Mouse (Mus musculus) liver, embryonic 16.5 days (tissue): ENCODE data around the gene Zfp410. TPM values are rescaled to one million over a fixed set of nuclear protein-coding genes. Genes with fewer than 3 reads are reported as not detected.

Source experiments
- ATAC-seq: fragments of 200-750 bp; cut with Nextera tagmentation; 2 replicates; pipeline ENCODE4 v1.8.0; 2017; ENCODE audit warnings: low read depth, mild to moderate bottlenecking, moderate number of reproducible peaks, moderate library complexity
- H3K27ac ChIP-seq: fragments of 300-500 bp; sonication (generic); 2 replicates; pipeline ENCODE4 v1.5.1; 2014; ENCODE audit warnings: mild to moderate bottlenecking, low read length
- H3K27me3 ChIP-seq: fragments of 300-500 bp; sonication (generic); 2 replicates; pipeline ENCODE4 v1.6.1; 2014; ENCODE audit warnings: low read depth, low read length, mixed read lengths; ENCODE audit not compliant: control insufficient read depth, insufficient read depth
- H3K36me3 ChIP-seq: fragments of 300-500 bp; sonication (generic); 2 replicates; pipeline ENCODE4 v1.6.1; 2014; ENCODE audit warnings: mild to moderate bottlenecking; ENCODE audit not compliant: control insufficient read depth, insufficient read depth
- H3K4me1 ChIP-seq: fragments of 300-500 bp; sonication (generic); 2 replicates; pipeline ENCODE4 v1.6.1; 2014; ENCODE audit warnings: low read depth, low read length, mixed read lengths; ENCODE audit not compliant: control insufficient read depth
- H3K4me2 ChIP-seq: fragments of 300-500 bp; sonication (generic); 2 replicates; pipeline ENCODE4 v1.6.1; 2014; ENCODE audit warnings: low read depth, low read length, mixed read lengths
- H3K4me3 ChIP-seq: fragments of 300-500 bp; sonication (generic); 2 replicates; pipeline ENCODE4 v1.5.1; 2014; ENCODE audit warnings: low read depth, mild to moderate bottlenecking, low read length
- H3K9ac ChIP-seq: fragments of 300-500 bp; sonication (generic); 2 replicates; pipeline ENCODE4 v1.6.1; 2014; ENCODE audit warnings: low read depth, low read length
- H3K9me3 ChIP-seq: fragments of 300-500 bp; sonication (generic); replicated peaks from 2 replicates; pipeline ENCODE4 v1.6.1; 2016; ENCODE audit warnings: low read length; ENCODE audit not compliant: control insufficient read depth
- WGBS: fragments of 180-500 bp; shearing (Covaris S2); extraction: QIAGEN DNeasy Blood & Tissue Kit; methylation state at CpG from one replicate; pipeline ENCODE4 v1.1.7; 2014; ENCODE audit not compliant: insufficient replicate concordance; 5-methylcytosine and 5-hydroxymethylcytosine counted together
- polyA plus RNA-seq: library from polyadenylated mRNA; unstranded; fragments of >200 nt; fragmentation: Nextera tagmentation; extraction: Ambion mirVana; gene quantifications from 2 replicates; pipeline ENCODE4 v1.2.1, GENCODE M21; 2015

Zfp410 gene
- 32.3 and 36.2 TPM in 2 replicates for polyA plus RNA-seq

DNA sequence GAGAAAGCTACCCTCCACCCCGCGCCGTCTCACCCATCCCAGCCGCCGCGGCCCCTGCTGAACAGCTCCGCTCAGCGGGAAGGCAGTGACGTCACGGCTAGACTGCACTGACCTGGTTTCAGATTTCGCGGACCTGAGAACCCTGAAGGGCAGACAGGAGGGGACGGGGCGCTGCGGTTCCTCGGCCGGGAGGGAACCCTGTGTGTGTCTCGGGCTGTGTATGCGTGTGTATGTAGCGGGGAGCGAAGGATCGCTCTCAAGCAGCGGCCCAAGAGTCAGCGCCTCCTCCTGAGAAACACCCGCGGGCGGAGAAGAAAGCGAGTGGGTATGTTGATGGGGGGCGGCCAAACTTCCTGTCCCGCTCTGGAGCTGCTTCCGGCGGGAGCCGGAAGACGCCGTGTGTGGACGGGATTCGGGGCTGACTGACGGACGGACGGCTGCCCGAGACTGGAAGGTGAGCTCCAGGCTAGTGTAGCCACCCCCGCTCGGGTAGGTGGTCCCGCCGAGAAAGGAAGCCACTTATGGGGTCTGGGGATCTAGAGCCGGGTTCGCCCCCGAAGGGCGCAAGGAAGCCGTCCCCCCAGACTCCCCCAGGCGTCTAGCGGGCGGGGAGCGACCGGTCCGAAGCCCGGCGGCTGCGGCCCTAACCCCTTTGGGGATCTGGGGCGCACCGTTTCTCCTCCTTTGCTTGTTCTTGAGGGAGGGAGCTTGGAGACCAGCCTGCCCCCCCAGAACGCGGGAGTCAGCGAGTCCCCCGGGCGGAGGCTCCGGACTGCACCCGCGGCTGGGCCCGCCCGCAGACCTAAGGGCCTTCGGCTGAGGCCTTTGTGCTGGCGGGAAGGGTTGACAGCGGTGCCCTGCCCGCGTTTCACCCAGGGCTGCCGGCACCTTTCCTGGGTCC lies at the start of gene Zfp410:
Zfp410 (plus strand) TSS at position 132 of the 901 bp plus-strand sequence.
- Histone ChIP-seq H3K4me2 (peak within 1 kb of the TSS; percentile 76), H3K9ac (peak within 1 kb of the TSS; percentile 99), H3K27me3 (no peaks in the 10 kb centered on the region), H3K27ac (peak within 1 kb of the TSS; percentile 92), H3K4me3 (peak within 1 kb of the TSS; percentile 99), H3K9me3 (no peaks in the 10 kb centered on the region), H3K36me3 (no peaks in the 10 kb centered on the region; the same call in 1 of the 2 replicates), H3K4me1 (peaks cover 34% of the 10 kb centered on the region)
- under 1% methylated on average over 77 of the region's 77 CpGs for WGBS
- peak; percentile 93 for ATAC-seq

DNA sequence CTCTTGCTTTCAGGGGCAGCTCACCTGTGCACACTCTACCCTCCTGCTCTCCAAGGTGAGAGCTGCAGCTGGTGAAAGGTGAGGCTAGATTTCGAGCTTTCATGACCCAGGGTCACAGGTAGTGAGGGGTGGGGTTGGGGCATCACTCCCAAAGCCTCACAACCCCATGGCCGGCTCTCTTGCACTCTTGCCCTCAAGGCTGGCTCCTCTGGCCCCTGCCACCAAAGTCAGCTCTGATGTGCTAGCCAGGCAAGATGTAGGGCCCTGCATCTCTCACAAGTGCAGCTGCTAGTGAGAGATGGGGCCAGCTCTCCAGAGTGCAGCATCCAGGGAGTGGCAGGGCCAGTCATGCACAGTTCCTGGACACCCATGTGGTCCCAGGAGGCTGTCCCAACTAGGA lies 49.4 kb upstream of the Zfp410 start:
- WGBS: 45% methylated on average over 2 of the region's 2 CpGs
- Histone ChIP-seq H3K4me3 (no peak overlapping the region), H3K4me2 (no peak overlapping the region), H3K4me1 (no peaks in the 10 kb centered on the region), H3K36me3 (no peaks in the 10 kb centered on the region), H3K9ac (no peak overlapping the region), H3K27me3 (no peaks in the 10 kb centered on the region), H3K27ac (no peak overlapping the region), H3K9me3 (no peaks in the 10 kb centered on the region)
- ATAC-seq: no peak

DNA sequence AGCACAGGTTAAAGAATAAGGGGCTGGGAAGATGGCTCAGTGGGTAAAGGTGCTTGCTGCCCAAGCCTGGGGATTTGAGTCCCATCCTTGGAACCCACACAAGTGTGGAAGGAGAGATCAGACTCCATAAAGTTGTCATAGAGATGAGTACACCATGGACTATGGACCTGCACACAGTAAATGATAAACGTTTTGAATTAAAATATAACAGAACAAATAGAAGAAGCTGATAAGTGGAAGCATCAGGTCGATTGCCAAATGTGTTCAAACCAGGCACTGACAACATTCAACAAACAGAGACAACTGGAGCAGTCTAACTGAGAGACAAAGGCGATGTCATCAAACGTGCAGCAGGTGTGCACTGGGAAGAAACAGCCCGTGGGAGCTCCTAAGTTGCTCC lies 43.3 kb upstream of the Zfp410 start:
- WGBS: 53% methylated on average over 5 of the region's 5 CpGs
- Histone ChIP-seq H3K27ac (no peak overlapping the region), H3K9ac (no peak overlapping the region), H3K4me2 (no peak overlapping the region), H3K4me3 (no peak overlapping the region), H3K9me3 (no peaks in the 10 kb centered on the region), H3K4me1 (no peaks in the 10 kb centered on the region), H3K27me3 (no peaks in the 10 kb centered on the region), H3K36me3 (no peaks in the 10 kb centered on the region)
- ATAC-seq: no peak

DNA sequence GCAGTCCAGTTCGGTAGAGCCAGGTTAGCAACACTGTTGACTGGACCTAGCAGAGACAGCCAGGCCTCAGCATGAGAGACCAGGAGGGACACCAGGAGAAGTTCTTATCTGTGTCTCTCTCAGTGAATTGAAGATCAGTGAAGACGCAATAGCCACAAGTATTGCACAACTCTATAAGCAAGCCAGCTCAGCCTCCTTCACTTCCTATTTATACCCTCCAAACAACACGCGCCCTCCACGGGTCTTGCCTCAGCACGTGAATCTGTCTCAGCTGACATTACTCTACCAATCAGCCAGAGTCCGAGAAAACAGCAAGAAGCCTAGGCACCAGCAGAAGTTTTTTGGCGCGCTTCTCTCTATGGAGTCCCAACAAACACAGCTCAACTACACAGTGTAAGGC lies 41.4 kb upstream of the Zfp410 start:
- ATAC-seq: peak; percentile 30; the same call in 1 of the 2 replicates
- Histone ChIP-seq H3K4me3 (no peak overlapping the region), H3K4me1 (no peaks in the 10 kb centered on the region), H3K27me3 (no peaks in the 10 kb centered on the region), H3K9me3 (no peaks in the 10 kb centered on the region), H3K27ac (no peak overlapping the region), H3K36me3 (no peaks in the 10 kb centered on the region), H3K4me2 (no peak overlapping the region), H3K9ac (no peak overlapping the region)
- WGBS: 49% methylated on average over 9 of the region's 9 CpGs

DNA sequence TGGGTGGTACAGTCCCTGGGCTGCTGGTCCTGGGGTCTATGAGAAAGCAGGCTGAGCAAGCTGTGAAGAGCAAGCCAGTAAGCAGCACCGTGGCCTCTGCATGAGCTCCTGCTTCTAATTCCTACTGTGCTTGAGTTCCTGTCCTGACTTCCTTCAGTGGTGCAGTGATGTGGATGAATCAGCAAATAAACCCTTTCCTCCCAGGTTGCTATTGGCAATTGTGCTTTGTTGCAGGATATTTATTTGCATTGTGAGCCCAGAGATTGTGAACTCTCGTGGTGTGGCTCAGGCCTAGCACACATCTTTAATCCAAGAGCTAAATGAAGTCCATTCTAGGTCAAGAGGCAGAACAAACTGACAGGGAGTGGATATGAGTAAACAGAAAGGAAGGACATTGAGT lies 40.4 kb upstream of the Zfp410 start:
- H3K4me2 ChIP-seq: no peak overlapping the region
- ATAC-seq: no peak
- H3K27ac ChIP-seq: no peak overlapping the region
- H3K4me1 ChIP-seq: no peaks in the 10 kb centered on the region
- no peaks in the 10 kb centered on the region for H3K9me3 ChIP-seq
- 47% methylated on average over 2 of the region's 2 CpGs for WGBS
- H3K9ac ChIP-seq: no peak overlapping the region
- H3K4me3 ChIP-seq: no peak overlapping the region
- no peaks in the 10 kb centered on the region for H3K36me3 ChIP-seq
- H3K27me3 ChIP-seq: no peaks in the 10 kb centered on the region

GRCm38 (mm10) chr12:84276799-84277198 lies 39.9 kb upstream of the Zfp410 start:
- Histone ChIP-seq H3K9me3 (no peaks in the 10 kb centered on the region), H3K27me3 (no peaks in the 10 kb centered on the region), H3K4me1 (no peaks in the 10 kb centered on the region), H3K4me3 (no peak overlapping the region), H3K27ac (no peak overlapping the region), H3K36me3 (no peaks in the 10 kb centered on the region), H3K4me2 (no peak overlapping the region), H3K9ac (no peak overlapping the region)
- WGBS: 71% methylated on average over 4 of the region's 4 CpGs
- no peak for ATAC-seq

- H3K9me3 ChIP-seq: no peaks in the 10 kb centered on the region
- no peak overlapping the region for H3K27ac ChIP-seq
- WGBS: 70% methylated on average over 3 of the region's 3 CpGs
- H3K36me3 ChIP-seq: no peaks in the 10 kb centered on the region
- H3K4me3 ChIP-seq: no peak overlapping the region
- ATAC-seq: no peak
- H3K4me2 ChIP-seq: no peak overlapping the region
- no peaks in the 10 kb centered on the region for H3K4me1 ChIP-seq
- H3K27me3 ChIP-seq: no peaks in the 10 kb centered on the region
- H3K9ac ChIP-seq: no peak overlapping the region
These were observed 38.8 kb upstream of the Zfp410 start for GRCm38 (mm10) chr12:84277832-84278231.

- no peaks in the 10 kb centered on the region for H3K9me3 ChIP-seq
- ATAC-seq: no peak
- WGBS: 74% methylated on average over 7 of the region's 7 CpGs
These were observed 37.8 kb upstream of the Zfp410 start for GRCm38 (mm10) chr12:84278901-84279300.

DNA sequence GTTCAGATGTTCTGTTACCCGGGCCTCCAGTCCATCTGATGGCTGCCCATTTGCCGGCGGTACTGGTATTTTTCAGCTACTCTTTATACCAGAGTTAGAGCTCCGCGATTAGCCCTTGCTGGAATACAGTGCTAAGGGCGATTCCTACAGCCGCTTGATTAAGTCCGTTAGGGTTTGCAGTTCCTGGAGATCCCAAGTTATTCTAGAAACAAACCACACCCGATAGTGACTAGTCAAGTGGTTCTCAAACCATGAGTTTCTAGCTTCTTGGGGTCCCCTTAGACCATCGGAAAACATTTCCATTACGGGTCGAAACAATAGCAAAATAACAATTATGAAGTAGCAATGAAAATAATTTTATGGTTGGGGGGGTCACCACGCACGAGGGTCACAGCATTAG lies 32.3 kb upstream of the Zfp410 start:
- Histone ChIP-seq H3K4me1 (peaks cover 16% of the 10 kb centered on the region), H3K4me2 (peak overlapping the region; percentile 66), H3K27me3 (no peaks in the 10 kb centered on the region), H3K9ac (peak overlapping the region; percentile 85), H3K27ac (peak overlapping the region; percentile 91), H3K36me3 (no peaks in the 10 kb centered on the region), H3K4me3 (peak overlapping the region; percentile 74), H3K9me3 (no peaks in the 10 kb centered on the region)
- WGBS: 67% methylated on average over 14 of the region's 14 CpGs
- no peak for ATAC-seq

More at GRCm38 (mm10) chr12:84278901-84279300, 37.8 kb upstream of the Zfp410 start:
- Histone ChIP-seq H3K9ac (no peak overlapping the region), H3K27me3 (no peaks in the 10 kb centered on the region), H3K36me3 (no peaks in the 10 kb centered on the region), H3K4me2 (no peak overlapping the region), H3K4me1 (no peaks in the 10 kb centered on the region), H3K4me3 (no peak overlapping the region), H3K27ac (no peak overlapping the region)
